Mouse (Mus musculus): Measurements from ENCODE around the gene Plpp4. TPM values are rescaled to one million over a fixed set of nuclear protein-coding genes. Genes with fewer than 3 reads are reported as not detected.

The Plpp4 gene
- polyA plus RNA-seq (2017; shearing (Covaris generic)): not detected

DNA sequence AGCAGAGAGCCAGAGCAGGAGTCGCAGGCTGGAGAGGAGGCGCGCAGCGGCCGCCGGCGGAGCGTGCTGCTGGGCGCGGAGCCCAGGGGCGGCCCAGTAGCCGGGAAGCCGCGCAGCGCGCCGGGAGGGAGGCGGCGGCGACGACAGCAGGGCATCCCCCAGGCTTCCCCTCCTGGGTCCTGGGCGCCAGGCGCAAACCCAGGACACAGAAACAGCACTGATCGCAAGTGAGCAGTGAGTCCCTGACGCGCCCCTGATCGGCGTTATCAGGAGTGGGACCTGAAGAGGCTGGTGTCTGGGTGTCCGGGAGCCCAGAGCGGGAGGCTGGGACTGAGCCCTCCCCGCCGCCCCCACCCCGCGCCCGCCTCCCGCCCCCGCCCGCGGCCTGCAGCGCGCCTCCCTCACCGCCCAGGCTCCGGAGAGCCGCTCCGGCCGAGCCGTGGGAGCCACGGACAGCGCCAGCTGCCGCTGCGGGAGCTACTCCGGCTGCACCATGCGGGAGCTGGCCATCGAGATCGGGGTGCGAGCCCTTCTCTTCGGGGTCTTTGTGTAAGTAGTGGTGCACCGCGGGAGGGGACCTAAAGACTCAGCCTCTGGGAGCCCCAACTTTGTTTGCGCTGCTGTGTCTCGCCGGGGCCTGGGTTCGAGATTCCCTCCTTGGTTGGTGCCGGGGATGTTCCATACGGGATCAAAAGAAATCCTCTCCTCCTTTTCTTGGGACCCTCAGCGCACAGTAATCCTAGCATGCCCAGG lies at the start of gene Plpp4:
Gene Plpp4, plus strand, starts transcription at position 411 of the 753 bp plus-strand sequence.

All from inflammation-experienced regulatory T-cells (primary cell).